Mouse (Mus musculus) liver, embryonic 14.5 days (tissue): Measurements from ENCODE around the gene Plb1.

Source experiments
- CTCF ChIP-seq: IDR thresholded peaks from 2 replicates; pipeline ENCODE4 v1.5.1; 2016; ENCODE audit warnings: antibody characterized with exemption, low read depth, control low read depth
- EP300 ChIP-seq: IDR thresholded peaks from 2 replicates; pipeline ENCODE4 v1.6.1; 2016; ENCODE audit warnings: antibody characterized with exemption, low read depth

- TF ChIP-seq CTCF, result no peak
- TF ChIP-seq EP300, result no peak
These were observed 159.8 kb downstream of the Plb1 start for GRCm38 (mm10) chr5:32392281-32392680.
